Comparison of ENCODE assay signal across 8 mouse cellular contexts in the genomic region with DNA sequence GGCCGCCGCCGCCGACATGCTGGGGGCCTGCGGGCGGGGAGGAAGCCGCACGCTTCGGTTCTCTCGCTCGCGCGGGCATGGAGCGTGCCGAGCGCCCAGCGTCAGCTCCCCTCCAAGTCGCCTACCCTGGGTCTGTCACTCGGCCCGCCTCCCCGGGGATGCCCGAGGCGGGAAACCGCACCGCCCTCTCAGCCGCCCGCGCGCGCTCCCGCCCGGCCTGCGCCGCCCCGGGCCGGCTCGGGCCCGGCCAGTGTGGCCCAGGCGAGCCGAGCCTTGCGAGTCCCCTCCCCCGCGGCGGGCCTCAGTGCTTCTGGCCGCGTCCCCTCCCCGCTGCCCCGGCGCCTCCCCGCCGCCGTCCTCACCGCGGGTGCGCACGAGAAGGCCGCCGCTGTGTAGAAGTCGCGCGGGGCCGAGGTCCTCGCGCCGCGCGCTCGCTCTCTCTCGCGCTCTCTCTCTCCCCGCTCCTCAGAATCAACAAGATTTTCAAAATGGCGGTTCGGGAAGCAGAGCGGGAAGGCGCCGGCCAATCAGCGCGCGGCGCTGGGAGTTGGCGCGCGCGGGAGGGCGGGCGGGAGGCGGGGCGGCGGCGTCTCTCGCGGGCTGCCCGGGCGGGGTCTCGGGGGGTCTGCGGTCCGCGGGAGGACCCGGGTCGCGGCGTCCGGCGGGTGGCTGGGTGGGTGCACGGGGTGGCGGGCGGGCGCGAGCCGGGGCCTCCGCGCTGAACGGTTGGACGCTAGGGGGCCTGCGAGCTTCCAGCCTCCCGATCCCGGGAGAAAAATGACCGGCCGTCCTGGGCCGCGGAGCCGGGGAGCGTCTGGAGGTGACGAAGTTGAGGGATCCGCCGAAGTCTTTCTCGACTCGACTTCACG. TPM values are rescaled to one million over a fixed set of nuclear protein-coding genes. Genes with fewer than 3 reads are reported as not detected.
DNase-seq lines count a peak whose midpoint lies in the region; ATAC-seq and TF ChIP-seq lines count a peak whose summit lies in the region.

A gene (minus strand): TSS at position 491 of the 869 bp plus-strand sequence.

- peak; percentile 83 for ATAC-seq in cerebellum, adult (ENCODE audit: insufficient number of reproducible peaks, low FRiP score, low TSS enrichment)
- ATAC-seq in forebrain, embryonic 14.5 days, result peak; percentile 94
- peak; percentile 89 for ATAC-seq in liver, postnatal 0 days
- ATAC-seq in neural tube, embryonic 13.5 days (ENCODE audit: low read depth), result peak; percentile 95

- H3K9me3 ChIP-seq in forebrain, embryonic 14.5 days (replicated peaks; ENCODE audit: control insufficient read depth, low read length), result no peaks in the 10 kb centered on the region
- no peaks in the 10 kb centered on the region for H3K9me3 ChIP-seq in liver, postnatal 0 days (ENCODE audit: low read length)
- H3K9me3 ChIP-seq in neural tube, embryonic 13.5 days, result no peaks in the 10 kb centered on the region

- under 1% methylated on average over 107 of the region's 129 CpGs for WGBS in forebrain, embryonic 14.5 days
- WGBS in liver, postnatal 0 days (ENCODE audit: insufficient replicate concordance), result under 1% methylated on average over 79 of the region's 129 CpGs
- under 1% methylated on average over 109 of the region's 129 CpGs for WGBS in neural tube, embryonic 13.5 days

- peaks cover 11% of the 10 kb centered on the region; the same call in 1 of the 2 replicates for H3K36me3 ChIP-seq in forebrain, embryonic 14.5 days (ENCODE audit: control insufficient read depth, insufficient read depth, low read length)
- H3K36me3 ChIP-seq in liver, postnatal 0 days (replicated peaks; ENCODE audit: insufficient read depth, low read length), result peaks cover 19% of the 10 kb centered on the region
- H3K36me3 ChIP-seq in neural tube, embryonic 13.5 days, result peaks cover 6% of the 10 kb centered on the region
- no peaks in the 10 kb centered on the region for H3K36me3 ChIP-seq in testis, adult 2 months (ENCODE audit: control insufficient read depth, insufficient read depth, low read length)

- peak; percentile 64 for TF ChIP-seq POLR2A in testis, adult 2 months (IDR thresholded peaks at IDR 0.05; ENCODE audit: control insufficient read depth, low read depth, low read length)

- peak; percentile 59 for TF ChIP-seq CTCF in liver, postnatal 0 days (IDR thresholded peaks at IDR 0.05; ENCODE audit: low read depth)
- 0 out of 2 replicates have a peak, but pooled peaks have one; percentile 4 for TF ChIP-seq CTCF in testis, adult 2 months (IDR thresholded peaks at IDR 0.05; ENCODE audit: control insufficient read depth, insufficient read depth, insufficient replicate concordance, low read depth, low read length)

- H3K9ac ChIP-seq in forebrain, embryonic 14.5 days (ENCODE audit: low read length), result peak within 1 kb of the TSS; percentile 93
- H3K9ac ChIP-seq in liver, postnatal 0 days (replicated peaks), result peak within 1 kb of the TSS; percentile 95
- peak within 1 kb of the TSS; percentile 93 for H3K9ac ChIP-seq in neural tube, embryonic 13.5 days

- H3K4me3 ChIP-seq in forebrain, embryonic 14.5 days (ENCODE audit: low read depth, low read length), result peak within 1 kb of the TSS; percentile 89
- H3K4me3 ChIP-seq in liver, postnatal 0 days (ENCODE audit: low read depth, low read length), result peak within 1 kb of the TSS; percentile 91
- H3K4me3 ChIP-seq in neural tube, embryonic 13.5 days, result peak within 1 kb of the TSS; percentile 67
- H3K4me3 ChIP-seq in testis, adult 2 months (ENCODE audit: control insufficient read depth, low read depth, low read length), result peak within 1 kb of the TSS; percentile 99

- H3K4me2 ChIP-seq in forebrain, embryonic 14.5 days (ENCODE audit: low read length), result peak within 1 kb of the TSS; percentile 71
- H3K4me2 ChIP-seq in liver, postnatal 0 days (ENCODE audit: low read depth, low read length), result peak within 1 kb of the TSS; percentile 87
- peak within 1 kb of the TSS; percentile 83 for H3K4me2 ChIP-seq in neural tube, embryonic 13.5 days

- TF ChIP-seq EP300 in liver, postnatal 0 days (IDR thresholded peaks at IDR 0.05; ENCODE audit: low read depth), result no peak

- intact Hi-C loops in heart, postnatal 14 days (cut with DNase I), result no loop called here

- H3K27ac ChIP-seq in forebrain, embryonic 14.5 days (ENCODE audit: low read depth, low read length), result peak within 1 kb of the TSS; percentile 99
- peak within 1 kb of the TSS; percentile 99 for H3K27ac ChIP-seq in liver, postnatal 0 days (ENCODE audit: low read depth)
- peak within 1 kb of the TSS; percentile 99 for H3K27ac ChIP-seq in neural tube, embryonic 13.5 days (replicated peaks)
- peak within 1 kb of the TSS; percentile 98 for H3K27ac ChIP-seq in testis, adult 2 months (ENCODE audit: control insufficient read depth, insufficient read depth, low read depth, low read length)

- peaks cover 15% of the 10 kb centered on the region for H3K4me1 ChIP-seq in forebrain, embryonic 14.5 days (ENCODE audit: control insufficient read depth, insufficient read depth, low read length)
- peaks cover 37% of the 10 kb centered on the region for H3K4me1 ChIP-seq in liver, postnatal 0 days (ENCODE audit: insufficient read depth)
- peaks cover 31% of the 10 kb centered on the region for H3K4me1 ChIP-seq in neural tube, embryonic 13.5 days (replicated peaks)
- H3K4me1 ChIP-seq in testis, adult 2 months (ENCODE audit: control insufficient read depth, insufficient read depth, low read length), result peaks cover 8% of the 10 kb centered on the region

- H3K27me3 ChIP-seq in forebrain, embryonic 14.5 days (replicated peaks; ENCODE audit: control insufficient read depth, insufficient read depth, low read length), result no peaks in the 10 kb centered on the region
- no peaks in the 10 kb centered on the region for H3K27me3 ChIP-seq in liver, postnatal 0 days (ENCODE audit: insufficient read depth, low read length)
- H3K27me3 ChIP-seq in neural tube, embryonic 13.5 days, result no peaks in the 10 kb centered on the region
- H3K27me3 ChIP-seq in testis, adult 2 months (ENCODE audit: control insufficient read depth, insufficient read depth, low read length), result no peaks in the 10 kb centered on the region

- peak; percentile 80 for DNase-seq in ES-CJ7 (ENCODE audit: low read depth, low spot score)
- peak; percentile 96 for DNase-seq in forebrain, embryonic 14.5 days (ENCODE audit: low spot score)
- peak; percentile 85 to 88 for DNase-seq in heart, postnatal 14 days
- DNase-seq in layer of hippocampus, adult 11-12 months (ENCODE audit: low spot score), result peak; percentile 82
- DNase-seq in liver, postnatal 0 days, result peak; percentile 91

RNA-seq across cellular contexts. Expression of the gene that starts here (rescaled TPM):
- 119 and 140 TPM in 2 replicates for polyA plus RNA-seq in forebrain, embryonic 14.5 days (2014; fragmentation: Nextera tagmentation; extraction: Ambion mirVana)
- total RNA-seq in heart, postnatal 14 days (2021), result 10 to 100 TPM; 38.3 to 41.2 TPM
- 285 and 302 TPM in 2 replicates for polyA plus RNA-seq in liver, postnatal 0 days (2015; fragmentation: Nextera tagmentation; extraction: Ambion mirVana)
- 118 and 137 TPM in 2 replicates for polyA plus RNA-seq in neural tube, embryonic 13.5 days (2015; fragmentation: Nextera tagmentation; extraction: Ambion mirVana)
- polyA plus RNA-seq in testis, adult 2 months (2012; rRNA removed), result 5.3 and 6.5 TPM in 2 replicates

Comparison
In these comparisons a context has a peak if more than half of its experiments do, and no peak if none do; other contexts are left out.
1. Peak in every context shown above with its lines: DNase-seq, ATAC-seq, H3K4me3 ChIP-seq and H3K27ac ChIP-seq.
2. RNA of the gene that starts here (polyA plus RNA-seq): 285 to 302 TPM in liver, postnatal 0 days, 119 to 140 TPM in forebrain, embryonic 14.5 days and 118 to 137 TPM in neural tube, embryonic 13.5 days; 5.3 to 6.5 TPM in testis, adult 2 months; every median in the first group is over 10 times any median in the second.